Mouse (Mus musculus) megakaryocyte, adult 5-6 weeks (primary cell): ENCODE results near the gene Antxr1. TPM values are rescaled to one million over a fixed set of nuclear protein-coding genes. Genes with fewer than 3 reads are reported as not detected.

ENCODE experiments used
- ATAC-seq: 2 replicates; pipeline ENCODE4 v1.8.0; 2016; ENCODE audit warnings: mild to moderate bottlenecking, inconsistent platforms; ENCODE audit not compliant: poor library complexity, severe bottlenecking
- total RNA-seq, 2 experiments: library from RNA; stranded (forward) in 1 of 2; stranded (reverse) in 1 of 2; fragments of 153-499, 151-499 nt in 1 of 2; fragments of 221-1000, 200-1000 nt in 1 of 2; gene quantifications; 2 replicates each; pipeline versions ENCODE4 v1.2.3 to v1.2.4; 2015 to 2017

Gene Antxr1
- total RNA-seq (2015) (0.56 and 0.64 TPM in 2 replicates), total RNA-seq (2017) (0.07 and 0.33 TPM in 2 replicates)

- ATAC-seq = no peak
Observed at GRCm38 (mm10) chr6:87335091-87335934, at the start of gene Antxr1. Gene Antxr1, minus strand, starts transcription at chr6:87335821.

GRCm38 (mm10) chr6:87384761-87385160 lies 49.1 kb upstream of the Antxr1 start:
- no peak for ATAC-seq

- no peak for ATAC-seq
Observed at GRCm38 (mm10) chr6:87383926-87384691, 48.5 kb upstream of the Antxr1 start.

- ATAC-seq = no peak
Observed at GRCm38 (mm10) chr6:87373057-87373456, 37.4 kb upstream of the Antxr1 start, which contains the start of gene Gkn2. Gene Gkn2, plus strand, starts transcription at chr6:87373357.

- no peak for ATAC-seq
Observed at GRCm38 (mm10) chr6:87369223-87369622, 33.6 kb upstream of the Antxr1 start.

GRCm38 (mm10) chr6:87354441-87354840 lies 18.8 kb upstream of the Antxr1 start:
- no peak for ATAC-seq

- no peak for ATAC-seq
Observed at GRCm38 (mm10) chr6:87350829-87351228, 15.2 kb upstream of the Antxr1 start, which contains the start of gene Gkn1. Gene Gkn1, minus strand, starts transcription at chr6:87350942.

- ATAC-seq = no peak
Observed at GRCm38 (mm10) chr6:87335935-87336295, 294 bp upstream of the Antxr1 start.

- no peak for ATAC-seq
Observed at GRCm38 (mm10) chr6:87334361-87335090, 1.1 kb downstream of the Antxr1 start.

GRCm38 (mm10) chr6:87332380-87332779 lies 3.2 kb downstream of the Antxr1 start:
- no peak for ATAC-seq

- ATAC-seq = no peak
Observed at GRCm38 (mm10) chr6:87328265-87329173, 7.1 kb downstream of the Antxr1 start.

GRCm38 (mm10) chr6:87326932-87327331 lies 8.7 kb downstream of the Antxr1 start:
- ATAC-seq = no peak

GRCm38 (mm10) chr6:87323381-87323780 lies 12.2 kb downstream of the Antxr1 start:
- no peak for ATAC-seq

- no peak for ATAC-seq
Observed at GRCm38 (mm10) chr6:87318651-87319050, 17.0 kb downstream of the Antxr1 start.

- ATAC-seq = no peak
Observed at GRCm38 (mm10) chr6:87316966-87317365, 18.7 kb downstream of the Antxr1 start.

GRCm38 (mm10) chr6:87312761-87313160 lies 22.9 kb downstream of the Antxr1 start:
- no peak for ATAC-seq

GRCm38 (mm10) chr6:87304486-87304885 lies 31.1 kb downstream of the Antxr1 start:
- no peak for ATAC-seq

- no peak for ATAC-seq
Observed at GRCm38 (mm10) chr6:87302746-87303145, 32.9 kb downstream of the Antxr1 start.

- no peak for ATAC-seq
Observed at GRCm38 (mm10) chr6:87301991-87302390, 33.6 kb downstream of the Antxr1 start.

- ATAC-seq = no peak
Observed at GRCm38 (mm10) chr6:87294904-87295303, 40.7 kb downstream of the Antxr1 start.
